Mouse (Mus musculus) megakaryocyte, embryonic 14.5 days (primary cell): ENCODE results near the gene Efna1. TPM values are rescaled to one million over a fixed set of nuclear protein-coding genes. Genes with fewer than 3 reads are reported as not detected.

Experiments
- H3K27me3 ChIP-seq: replicated peaks from 2 replicates; pipeline ENCODE3; 2012; ENCODE audit warnings: inconsistent platforms
- H3K36me3 ChIP-seq: replicated peaks from 2 replicates; pipeline ENCODE3; 2012; ENCODE audit warnings: low read length, inconsistent platforms, mixed read lengths
- H3K4me1 ChIP-seq: 2 replicates; pipeline ENCODE4 v1.6.1; 2012; ENCODE audit warnings: inconsistent platforms
- H3K4me3 ChIP-seq: replicated peaks from 2 replicates; pipeline ENCODE3; 2012; ENCODE audit warnings: moderate library complexity, mild to moderate bottlenecking, inconsistent platforms
- H3K9me3 ChIP-seq: 2 replicates; pipeline ENCODE4 v1.6.1; 2012; ENCODE audit warnings: inconsistent platforms
- FLI1 ChIP-seq: IDR thresholded peaks from 2 replicates; pipeline ENCODE4 v1.6.1; 2012; ENCODE audit warnings: low read length, inconsistent platforms, mixed read lengths
- GATA1 ChIP-seq: IDR thresholded peaks from 3 replicates; pipeline ENCODE4 v1.6.1; 2012; ENCODE audit warnings: mixed read lengths, low read length, inconsistent platforms, borderline replicate concordance
- polyA plus RNA-seq: library from polyadenylated mRNA; stranded (reverse); fragments of >175 nt; gene quantifications from 2 replicates; pipeline ENCODE4 v1.2.3, GENCODE M21; 2012; ENCODE audit warnings: low replicate concordance; ENCODE audit not compliant: insufficient read depth

Efna1 gene
- polyA plus RNA-seq, 1 experiment, result 0.16 TPM

DNA sequence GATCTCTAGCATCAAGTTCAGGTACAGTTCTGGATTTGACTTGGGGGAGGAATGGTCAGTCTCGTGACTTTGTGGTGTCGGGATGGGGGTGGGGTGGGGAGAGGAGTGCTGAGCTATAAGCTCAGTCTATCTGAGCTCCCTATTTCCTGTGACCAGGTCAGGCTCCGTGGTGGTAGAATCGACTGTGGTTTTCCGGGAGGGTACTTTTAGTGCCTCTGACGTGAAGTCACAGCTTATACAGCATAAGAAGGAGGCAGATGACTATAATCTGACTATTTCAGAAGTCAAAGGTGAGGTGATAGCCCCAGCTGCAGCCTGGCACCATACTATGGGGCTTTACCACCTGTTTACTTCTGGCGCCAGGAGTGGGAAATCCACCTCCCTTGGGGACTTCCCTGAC is 49.6 kb downstream of the Efna1 start:
- peaks cover 71% of the 10 kb centered on the region for H3K4me1 ChIP-seq
- TF ChIP-seq GATA1 (no peak), FLI1 (no peak)
- H3K9me3 ChIP-seq, result no peaks in the 10 kb centered on the region
- H3K4me3 ChIP-seq, result peak overlapping the region; percentile 33
- H3K36me3 ChIP-seq, result peaks cover 9% of the 10 kb centered on the region
- H3K27me3 ChIP-seq, result peaks cover 62% of the 10 kb centered on the region

- Histone ChIP-seq H3K27me3 (peaks cover 64% of the 10 kb centered on the region), H3K36me3 (peaks cover 9% of the 10 kb centered on the region), H3K4me3 (peak overlapping the region; percentile 16), H3K4me1 (peaks cover 71% of the 10 kb centered on the region), H3K9me3 (no peaks in the 10 kb centered on the region)
- TF ChIP-seq GATA1 (no peak), FLI1 (no peak)
Observed at GRCm38 (mm10) chr3:89230561-89230960, 50.4 kb downstream of the Efna1 start.

DNA sequence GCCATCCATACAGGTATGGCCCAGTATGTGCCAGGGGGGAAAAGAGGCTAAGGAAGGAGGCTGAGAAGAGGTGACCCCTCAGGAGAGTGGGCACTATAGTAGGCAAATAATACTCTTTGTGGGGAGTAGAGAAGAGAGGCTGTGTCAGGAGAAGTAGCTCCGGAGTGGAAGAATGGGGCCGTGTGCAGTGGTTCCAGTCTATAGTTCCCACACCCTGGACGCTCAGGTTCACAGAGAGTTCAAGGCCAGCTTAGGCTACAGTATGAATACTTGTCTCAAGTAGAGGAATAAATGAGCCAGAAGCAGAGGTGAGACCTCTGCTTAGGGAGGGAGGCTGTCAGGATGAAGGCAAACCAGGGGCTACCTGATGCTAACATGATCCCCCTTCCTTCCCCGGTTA is 51.7 kb downstream of the Efna1 start:
- no peak for TF ChIP-seq FLI1
- no peak for TF ChIP-seq GATA1
- H3K27me3 ChIP-seq, result peaks cover 64% of the 10 kb centered on the region
- H3K4me1 ChIP-seq, result peaks cover 72% of the 10 kb centered on the region
- H3K4me3 ChIP-seq, result no peak overlapping the region
- H3K36me3 ChIP-seq, result peaks cover 2% of the 10 kb centered on the region
- no peaks in the 10 kb centered on the region for H3K9me3 ChIP-seq

- peaks cover 67% of the 10 kb centered on the region for H3K27me3 ChIP-seq
Observed at GRCm38 (mm10) chr3:89228836-89229235, 52.1 kb downstream of the Efna1 start, which contains the start of gene Muc1. Gene Muc1, plus strand, starts transcription at chr3:89229057.

DNA sequence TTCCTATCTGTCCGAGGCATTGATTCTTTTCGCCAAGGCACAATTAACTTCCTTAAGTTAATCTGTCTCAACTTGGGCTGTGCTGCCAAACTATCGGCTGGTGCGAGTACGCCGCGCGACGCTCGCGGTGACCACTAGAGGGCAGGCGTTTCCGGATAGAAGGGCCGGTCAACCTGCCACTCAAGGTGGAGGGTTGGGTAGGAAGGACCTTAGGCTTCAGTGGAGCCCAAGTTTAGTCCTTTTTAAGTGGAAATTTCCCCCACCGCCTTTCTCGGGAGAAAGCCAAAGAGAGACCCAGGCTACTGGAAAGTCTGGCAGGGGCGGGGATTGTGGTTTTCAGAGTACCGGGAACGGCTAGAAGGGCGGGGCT is 52.8 kb downstream of the Efna1 start:
- TF ChIP-seq FLI1, result no peak
- TF ChIP-seq GATA1, result no peak
- H3K27me3 ChIP-seq, result peaks cover 74% of the 10 kb centered on the region

More at GRCm38 (mm10) chr3:89228836-89229235, 52.1 kb downstream of the Efna1 start, which contains the start of gene Muc1:
- H3K4me1 ChIP-seq, result peaks cover 71% of the 10 kb centered on the region
- H3K4me3 ChIP-seq, result peak within 1 kb of the TSS; percentile 90
- no peak for TF ChIP-seq FLI1
- TF ChIP-seq GATA1, result no peak
- no peaks in the 10 kb centered on the region for H3K36me3 ChIP-seq
- H3K9me3 ChIP-seq, result no peaks in the 10 kb centered on the region

GRCm38 (mm10) chr3:89227307-89228179 is 53.4 kb downstream of the Efna1 start:
- Histone ChIP-seq H3K4me3 (peak overlapping the region; percentile 90), H3K36me3 (no peaks in the 10 kb centered on the region), H3K4me1 (peaks cover 67% of the 10 kb centered on the region), H3K27me3 (peaks cover 78% of the 10 kb centered on the region), H3K9me3 (no peaks in the 10 kb centered on the region)
- TF ChIP-seq FLI1 (no peak), GATA1 (no peak)

More for the DNA sequence above, 52.8 kb downstream of the Efna1 start:
- no peaks in the 10 kb centered on the region for H3K36me3 ChIP-seq
- H3K4me1 ChIP-seq, result peaks cover 68% of the 10 kb centered on the region
- H3K9me3 ChIP-seq, result no peaks in the 10 kb centered on the region
- peak overlapping the region; percentile 90 for H3K4me3 ChIP-seq

- peak within 1 kb of the TSS; percentile 90 for H3K4me3 ChIP-seq
- H3K27me3 ChIP-seq, result peaks cover 78% of the 10 kb centered on the region
- no peaks in the 10 kb centered on the region for H3K36me3 ChIP-seq
- TF ChIP-seq FLI1 (no peak), GATA1 (no peak)
- H3K4me1 ChIP-seq, result peaks cover 61% of the 10 kb centered on the region
- H3K9me3 ChIP-seq, result no peaks in the 10 kb centered on the region
Observed at GRCm38 (mm10) chr3:89226900-89227299, 54.0 kb downstream of the Efna1 start, which contains the start of gene Mtx1. Gene Mtx1, minus strand, starts transcription at chr3:89227088.

GRCm38 (mm10) chr3:89226361-89226760 is 54.6 kb downstream of the Efna1 start:
- Histone ChIP-seq H3K4me1 (peaks cover 56% of the 10 kb centered on the region), H3K27me3 (peaks cover 74% of the 10 kb centered on the region), H3K36me3 (no peaks in the 10 kb centered on the region), H3K9me3 (no peaks in the 10 kb centered on the region), H3K4me3 (no peak overlapping the region)
- TF ChIP-seq GATA1 (no peak), FLI1 (no peak)

- Histone ChIP-seq H3K36me3 (no peaks in the 10 kb centered on the region), H3K9me3 (no peaks in the 10 kb centered on the region), H3K4me3 (no peak overlapping the region), H3K4me1 (peaks cover 55% of the 10 kb centered on the region), H3K27me3 (peaks cover 76% of the 10 kb centered on the region)
- TF ChIP-seq FLI1, result no peak
- TF ChIP-seq GATA1, result no peak
Observed at GRCm38 (mm10) chr3:89225918-89226317, 55.0 kb downstream of the Efna1 start.

GRCm38 (mm10) chr3:89225321-89225815 is 55.6 kb downstream of the Efna1 start:
- Histone ChIP-seq H3K4me3 (no peak overlapping the region), H3K27me3 (peaks cover 71% of the 10 kb centered on the region)
- no peak for TF ChIP-seq FLI1
- TF ChIP-seq GATA1, result no peak

More at GRCm38 (mm10) chr3:89225321-89225815, 55.6 kb downstream of the Efna1 start:
- Histone ChIP-seq H3K36me3 (no peaks in the 10 kb centered on the region), H3K4me1 (peaks cover 51% of the 10 kb centered on the region), H3K9me3 (no peaks in the 10 kb centered on the region)
